Mouse (Mus musculus): ENCODE measurements around the gene Erf.

- TF ChIP-seq CTCF (conservative IDR thresholded peaks at IDR 0.05; ENCODE audit: insufficient read depth, insufficient read length, low read depth, low read length) (no peak), POLR2A (IDR thresholded peaks at IDR 0.05; ENCODE audit: low read depth, low read length) (no peak)
Observed at GRCm38 (mm10) chr7:25272445-25273258, 22.1 kb upstream of the Erf start.

All from kidney, adult 2 months (tissue).